Mouse (Mus musculus) intestine, embryonic 16.5 days (tissue): ENCODE measurements around the gene Ptch1. TPM values are rescaled to one million over a fixed set of nuclear protein-coding genes. Genes with fewer than 3 reads are reported as not detected.

Experiments used
- ATAC-seq: fragments of 200-750 bp; cut with Nextera tagmentation; 2 replicates; pipeline ENCODE4 v1.8.0; 2017; ENCODE audit warnings: moderate TSS enrichment, moderate library complexity
- H3K27ac ChIP-seq: fragments of 300-500 bp; sonication (generic); 2 replicates; pipeline ENCODE4 v1.5.1; 2014; ENCODE audit warnings: mild to moderate bottlenecking, low read length
- H3K27me3 ChIP-seq: fragments of 300-500 bp; sonication (generic); replicated peaks from 2 replicates; pipeline ENCODE4 v1.6.1; 2014; ENCODE audit warnings: low read length, control low read depth, mixed read lengths; ENCODE audit not compliant: control insufficient read depth, insufficient read depth
- H3K36me3 ChIP-seq: fragments of 300-500 bp; sonication (generic); 2 replicates; pipeline ENCODE4 v1.6.1; 2014; ENCODE audit warnings: low read length, control low read depth; ENCODE audit not compliant: control insufficient read depth, insufficient read depth
- H3K4me1 ChIP-seq: fragments of 300-500 bp; sonication (generic); 2 replicates; pipeline ENCODE4 v1.6.1; 2014; ENCODE audit warnings: low read length, control low read depth, mixed read lengths; ENCODE audit not compliant: control insufficient read depth, insufficient read depth
- H3K4me2 ChIP-seq: fragments of 300-500 bp; sonication (generic); 2 replicates; pipeline ENCODE4 v1.6.1; 2014; ENCODE audit warnings: low read depth, low read length, control low read depth
- H3K4me3 ChIP-seq: fragments of 300-500 bp; sonication (generic); 2 replicates; pipeline ENCODE4 v1.5.1; 2014; ENCODE audit warnings: mild to moderate bottlenecking, low read length
- H3K9ac ChIP-seq: fragments of 300-500 bp; sonication (generic); 2 replicates; pipeline ENCODE4 v1.6.1; 2014; ENCODE audit warnings: low read depth, low read length
- H3K9me3 ChIP-seq: fragments of 300-500 bp; sonication (generic); 2 replicates; pipeline ENCODE4 v1.6.1; 2016; ENCODE audit warnings: low read length, control low read depth; ENCODE audit not compliant: control insufficient read depth
- WGBS: fragments of 180-500 bp; shearing (Covaris S2); extraction: QIAGEN DNeasy Blood & Tissue Kit; methylation state at CpG from one replicate; pipeline ENCODE4 v1.1.7; 2014; 5-methylcytosine and 5-hydroxymethylcytosine counted together
- polyA plus RNA-seq: library from polyadenylated mRNA; unstranded; fragments of >200 nt; fragmentation: Nextera tagmentation; extraction: Ambion mirVana; gene quantifications from 2 replicates; pipeline ENCODE4 v1.2.1, GENCODE M21; 2015

The Ptch1 gene
- polyA plus RNA-seq, 1 experiment from 2014 or later, result 24.5 TPM

GRCm38 (mm10) chr13:63487707-63488042, 85.7 kb downstream of the Ptch1 start:
- Histone ChIP-seq H3K27me3 (no peaks in the 10 kb centered on the region), H3K9ac (no peak overlapping the region), H3K4me1 (no peaks in the 10 kb centered on the region), H3K27ac (no peak overlapping the region), H3K9me3 (no peaks in the 10 kb centered on the region), H3K4me3 (no peak overlapping the region), H3K36me3 (no peaks in the 10 kb centered on the region), H3K4me2 (no peak overlapping the region)
- 62% methylated on average over 7 of the region's 7 CpGs for WGBS
- ATAC-seq, result no peak

GRCm38 (mm10) chr13:63486791-63487706, 86.3 kb downstream of the Ptch1 start:
- Histone ChIP-seq H3K27me3 (no peaks in the 10 kb centered on the region), H3K4me2 (no peak overlapping the region), H3K27ac (no peak overlapping the region), H3K4me3 (no peak overlapping the region), H3K36me3 (no peaks in the 10 kb centered on the region), H3K4me1 (no peaks in the 10 kb centered on the region), H3K9me3 (no peaks in the 10 kb centered on the region), H3K9ac (no peak overlapping the region)
- ATAC-seq, result no peak
- WGBS, result 32% methylated on average over 18 of the region's 18 CpGs

- Histone ChIP-seq H3K9me3 (no peaks in the 10 kb centered on the region), H3K4me3 (no peak overlapping the region), H3K27ac (no peak overlapping the region), H3K4me2 (no peak overlapping the region), H3K9ac (no peak overlapping the region), H3K27me3 (no peaks in the 10 kb centered on the region), H3K4me1 (no peaks in the 10 kb centered on the region), H3K36me3 (no peaks in the 10 kb centered on the region)
- ATAC-seq, result no peak
- 61% methylated on average over 8 of the region's 8 CpGs for WGBS
These were observed 98.0 kb downstream of the Ptch1 start for GRCm38 (mm10) chr13:63475356-63475755.

Other genes starting within 250 kb of the Ptch1 start
- 15.4 and 19.0 TPM in 2 replicates for gene Fancc, start 76.3 kb downstream of the Ptch1 start, polyA plus RNA-seq
- 16.0 and 18.4 TPM in 2 replicates for gene Ercc6l2, start 241.6 kb upstream of the Ptch1 start, polyA plus RNA-seq